Mouse (Mus musculus) left cerebral cortex, postnatal 4 days (tissue): ENCODE measurements around the gene Rnf182. TPM values are rescaled to one million over a fixed set of nuclear protein-coding genes. Genes with fewer than 3 reads are reported as not detected.

Source experiments
- DNase-seq: peaks from one replicate; pipeline ENCODE4 v3.0.0-alpha.2; 2022
- intact Hi-C: fragments of 180-260 bp; cut with DNase I; formaldehyde crosslinking; loops from one replicate; pipeline ENCODE4 v1.15.1; 2025
- total RNA-seq, 2 experiments: library from RNA; stranded (reverse); gene quantifications; 2 replicates each; pipeline ENCODE4 v1.2.3; 2021

The Rnf182 gene
- total RNA-seq, 2 experiments from 2014 or later, result 20.1 to 20.8 TPM

DNA sequence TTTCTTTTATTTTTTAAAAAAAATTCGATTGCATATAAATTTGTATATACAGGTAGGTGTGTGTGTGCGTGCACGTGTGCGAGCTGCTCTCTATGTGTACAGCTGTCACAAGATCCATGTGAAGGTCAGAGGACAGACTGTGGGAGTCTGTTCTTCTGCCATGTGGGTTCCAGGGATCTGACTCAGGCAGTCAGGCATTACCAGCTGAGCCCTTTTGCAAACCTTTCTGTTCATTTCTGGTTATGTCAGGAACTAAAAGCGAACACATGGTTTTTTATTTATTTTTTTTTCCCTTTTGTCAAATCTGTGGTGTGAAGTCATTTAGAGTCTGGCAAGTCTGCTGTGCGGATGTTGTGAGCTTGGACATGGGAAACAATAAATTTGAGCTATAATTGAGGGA lies 6.7 kb upstream of the Rnf182 start:
- no peak for DNase-seq

DNA sequence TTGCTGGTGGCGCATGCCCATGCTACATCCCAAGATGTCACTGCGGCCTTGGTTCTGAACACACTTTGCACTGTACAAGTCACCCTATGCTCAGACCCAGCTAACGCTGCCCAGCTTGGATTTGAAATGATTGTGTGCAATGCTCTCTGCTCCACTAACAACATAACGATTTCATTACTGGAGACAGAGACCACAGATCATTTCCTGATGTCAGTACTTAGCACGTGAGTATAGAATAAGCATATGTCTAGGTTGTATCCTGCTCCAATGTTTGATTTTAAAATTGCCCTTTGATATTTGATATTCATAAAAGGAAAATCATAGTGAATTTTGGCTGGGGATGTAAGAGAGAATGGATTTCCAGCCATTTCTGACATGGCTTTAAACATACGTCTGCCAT lies 3.5 kb upstream of the Rnf182 start:
- DNase-seq, result no peak
- intact Hi-C loops, result no loop called here

More for the DNA sequence above, 6.7 kb upstream of the Rnf182 start:
- intact Hi-C loops, result no loop called here

DNA sequence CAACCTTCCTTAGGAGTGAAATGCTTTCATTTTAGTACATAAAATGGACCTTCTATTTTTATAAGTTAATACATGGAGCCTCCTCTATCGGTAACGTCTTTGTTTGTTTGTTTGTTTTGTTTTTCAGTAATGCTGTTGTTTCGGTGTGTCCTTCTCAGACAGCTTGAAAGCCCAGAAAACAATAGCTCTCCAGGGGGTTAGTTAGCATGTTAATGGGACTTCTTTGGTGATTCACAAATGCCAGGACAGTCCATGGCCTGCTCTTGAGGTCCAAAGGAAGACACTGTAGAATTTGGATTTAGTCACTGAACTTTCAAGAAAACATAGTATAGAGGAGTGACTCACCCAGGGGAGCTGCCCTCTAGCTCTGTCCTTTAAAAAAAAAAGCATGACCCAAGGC lies 843 bp upstream of the Rnf182 start:
- intact Hi-C loops, result no loop called here

DNA sequence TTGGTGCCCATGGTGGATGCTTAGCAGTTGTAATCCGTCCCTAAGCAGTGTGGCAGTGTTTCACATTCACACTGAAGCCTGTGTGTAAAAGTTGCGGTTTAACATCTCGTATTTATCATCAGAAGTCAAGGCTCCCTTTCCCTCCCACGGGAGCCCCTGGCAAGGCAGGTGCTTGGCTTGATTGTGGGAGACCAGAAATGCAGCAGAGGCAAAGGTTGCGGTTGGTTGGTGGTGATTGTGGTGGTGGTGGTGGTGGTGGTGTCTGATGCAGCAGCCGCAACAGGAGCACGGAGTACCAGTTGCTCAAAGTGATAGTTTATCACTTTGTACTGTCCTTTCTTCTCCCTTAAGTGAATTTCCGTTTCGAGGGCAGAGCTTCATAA lies 325 bp upstream of the Rnf182 start:
- no peak for DNase-seq
- intact Hi-C loops, result no loop called here

More for the DNA sequence above, 843 bp upstream of the Rnf182 start:
- DNase-seq, result no peak

DNA sequence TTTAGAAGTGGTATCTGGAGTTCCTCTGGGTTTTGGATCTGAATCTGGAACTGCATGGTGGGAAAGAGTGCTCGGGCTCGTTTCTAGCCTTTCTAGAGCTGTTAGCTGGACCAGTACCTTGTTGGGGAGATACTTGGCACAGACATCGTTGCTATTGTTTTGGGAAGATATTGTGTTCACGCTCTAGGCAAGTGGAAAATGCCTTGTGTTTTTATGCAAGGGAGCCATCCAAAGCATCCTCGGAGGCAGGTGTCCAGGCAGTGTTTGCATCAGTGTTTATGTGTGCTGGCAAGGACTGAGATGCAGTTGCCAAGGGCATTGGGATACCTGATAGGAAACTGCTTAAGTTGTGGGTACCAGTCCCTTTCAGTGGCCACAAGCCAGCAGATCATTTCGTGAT lies 1.0 kb downstream of the Rnf182 start:
- intact Hi-C loops, result no loop called here
- DNase-seq, result no peak

DNA sequence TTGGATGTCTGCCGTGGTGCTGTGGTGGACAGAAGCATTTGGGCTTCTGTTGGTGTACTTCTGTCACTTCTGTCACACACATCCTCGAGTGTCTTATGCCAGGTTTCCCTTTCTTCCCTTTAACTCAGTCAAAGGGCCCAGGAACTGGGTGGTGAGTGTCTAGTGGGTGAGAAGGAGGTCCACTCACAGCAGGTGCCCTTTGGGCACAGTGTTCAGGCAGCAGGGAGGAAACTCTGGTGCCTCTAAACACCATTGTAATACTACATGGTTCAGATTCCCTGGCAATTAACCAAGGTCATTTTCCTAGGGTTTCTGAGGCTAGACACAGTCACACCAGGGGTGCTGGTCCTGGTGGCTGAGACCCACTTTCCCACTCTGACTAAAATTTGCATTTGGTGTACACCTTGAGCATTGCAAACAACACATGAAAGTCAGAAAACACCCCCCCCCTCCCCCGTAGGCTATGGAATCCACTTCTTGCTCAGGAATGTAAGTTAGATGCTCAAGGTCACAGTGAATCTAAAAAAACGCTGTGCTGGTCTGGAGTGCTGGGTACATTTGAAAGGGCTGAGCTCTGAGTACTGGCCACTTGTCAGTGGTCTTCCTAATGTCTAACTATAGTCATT lies 4.2 kb downstream of the Rnf182 start:
- intact Hi-C loops, result no loop called here
- DNase-seq, result no peak

DNA sequence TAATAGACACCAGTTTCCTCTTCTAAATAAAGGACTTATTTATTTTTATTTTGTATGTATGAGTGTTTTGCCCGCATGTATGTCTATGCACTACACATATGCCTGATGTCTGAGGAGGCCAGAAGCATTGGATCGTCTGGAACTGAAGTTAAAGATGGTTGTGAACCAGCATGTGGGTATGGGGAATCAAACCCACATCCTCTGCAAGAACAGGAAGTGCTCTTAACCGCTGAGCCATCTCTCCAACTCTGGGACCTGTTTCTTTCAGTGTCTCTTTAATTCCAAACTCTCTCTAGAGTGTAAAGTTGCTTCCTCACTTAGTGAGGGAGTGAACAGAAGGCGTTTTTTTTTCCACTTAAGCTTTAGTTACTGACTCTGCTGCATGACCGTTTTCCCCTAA lies 12.4 kb downstream of the Rnf182 start:
- no peak for DNase-seq
- intact Hi-C loops, result no loop called here

DNA sequence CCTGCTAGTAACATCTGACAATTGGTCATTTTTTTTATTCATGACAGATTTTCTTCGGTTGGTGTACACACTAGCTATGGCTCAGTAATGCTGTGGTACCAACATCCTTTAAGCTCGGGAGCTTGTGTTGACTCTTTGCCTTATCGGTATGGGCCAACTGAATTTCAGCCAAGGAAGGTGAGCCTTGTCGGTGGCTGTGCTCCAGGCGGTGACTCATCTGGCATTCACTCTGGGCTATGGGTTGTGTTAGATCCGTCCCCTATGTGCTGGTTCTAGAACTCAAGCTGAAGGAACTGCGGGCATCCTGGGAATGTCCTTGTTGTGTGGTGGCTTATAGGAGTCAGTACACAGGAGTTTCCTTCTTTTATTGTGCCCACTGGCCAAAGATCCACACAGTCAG lies 14.3 kb downstream of the Rnf182 start:
- DNase-seq, result no peak
- intact Hi-C loops, result no loop called here

DNA sequence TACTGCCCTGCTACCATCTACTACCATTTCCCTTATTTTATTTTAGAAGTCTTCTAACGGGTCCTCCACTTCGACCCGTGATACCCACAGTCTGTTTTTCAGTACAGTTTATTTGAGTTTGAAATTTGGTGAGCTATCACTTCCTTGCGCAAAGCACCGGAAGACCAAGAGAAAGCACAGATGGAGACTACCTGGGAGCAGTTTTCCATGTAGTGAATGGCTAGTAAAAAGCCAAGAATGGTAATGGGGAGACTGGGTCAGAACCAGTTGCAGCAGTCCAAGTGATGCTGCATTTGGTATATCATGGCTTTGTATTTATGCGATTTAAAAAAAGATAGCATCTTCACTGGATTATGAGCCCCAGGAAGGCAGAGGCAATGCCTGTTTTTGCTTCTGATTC lies 15.8 kb downstream of the Rnf182 start:
- intact Hi-C loops, result no loop called here

DNA sequence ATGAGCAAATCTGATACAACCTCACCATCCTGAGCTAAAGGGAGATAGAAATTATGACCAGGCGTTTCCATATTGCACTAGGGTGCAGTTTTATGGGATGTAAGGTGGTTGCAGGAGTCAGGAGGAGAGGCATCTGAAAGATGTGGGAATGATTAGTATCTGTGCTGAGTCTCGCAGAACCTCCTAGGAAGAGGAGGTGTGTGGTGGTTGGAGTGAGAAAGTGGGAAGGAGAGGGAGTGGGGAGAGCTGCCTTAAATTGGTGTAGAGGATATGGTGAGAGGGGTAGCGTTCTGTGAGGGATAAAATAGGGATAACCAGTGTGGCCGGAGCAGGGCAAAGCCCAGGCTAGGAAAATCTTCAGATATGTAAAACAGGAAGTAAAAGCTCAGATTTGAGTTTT lies 17.5 kb downstream of the Rnf182 start:
- DNase-seq, result no peak
- intact Hi-C loops, result no loop called here

More for the DNA sequence above, 15.8 kb downstream of the Rnf182 start:
- DNase-seq, result no peak

DNA sequence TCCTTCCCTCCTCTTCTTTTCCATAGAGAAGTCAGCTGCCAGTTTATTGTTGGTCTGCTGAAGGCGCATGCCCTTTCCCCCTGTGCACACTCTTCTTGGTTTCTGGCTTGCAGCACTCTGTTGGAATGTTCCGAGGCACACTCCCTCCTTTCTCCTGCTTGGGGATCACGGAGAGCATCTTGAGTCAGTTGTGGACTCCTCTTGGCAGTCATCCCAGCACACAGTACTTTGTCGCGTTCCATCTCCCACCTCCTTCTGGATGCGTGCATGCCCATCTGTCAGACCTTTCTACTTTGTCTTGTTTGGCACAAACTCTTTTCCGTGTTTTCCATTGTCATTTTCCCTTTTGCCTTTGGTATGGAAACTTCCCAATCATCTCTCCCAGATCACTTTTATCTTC lies 22.2 kb downstream of the Rnf182 start:
- intact Hi-C loops, result no loop called here
- DNase-seq, result peak; percentile 38

DNA sequence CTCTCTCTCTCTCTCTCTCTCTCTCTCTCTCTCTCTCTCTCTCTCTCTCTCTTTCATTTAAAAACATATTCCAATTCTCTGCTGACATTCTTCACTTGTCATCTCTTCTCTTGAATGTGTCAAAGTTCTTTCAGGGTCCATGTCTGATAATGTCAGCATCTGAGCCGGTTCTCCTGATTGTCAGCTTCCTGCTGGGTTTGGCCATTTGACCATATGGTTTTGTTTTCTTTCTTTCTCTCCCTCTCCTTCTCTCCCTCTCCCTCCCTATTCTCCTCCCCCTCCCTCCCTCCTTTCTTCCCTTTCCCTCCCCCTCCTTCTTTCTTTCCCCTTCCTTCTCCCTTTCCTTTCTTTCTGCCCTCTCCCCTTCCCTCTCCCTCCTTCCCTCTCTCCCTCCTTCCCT lies 29.5 kb downstream of the Rnf182 start:
- DNase-seq, result no peak
- intact Hi-C loops, result no loop called here

DNA sequence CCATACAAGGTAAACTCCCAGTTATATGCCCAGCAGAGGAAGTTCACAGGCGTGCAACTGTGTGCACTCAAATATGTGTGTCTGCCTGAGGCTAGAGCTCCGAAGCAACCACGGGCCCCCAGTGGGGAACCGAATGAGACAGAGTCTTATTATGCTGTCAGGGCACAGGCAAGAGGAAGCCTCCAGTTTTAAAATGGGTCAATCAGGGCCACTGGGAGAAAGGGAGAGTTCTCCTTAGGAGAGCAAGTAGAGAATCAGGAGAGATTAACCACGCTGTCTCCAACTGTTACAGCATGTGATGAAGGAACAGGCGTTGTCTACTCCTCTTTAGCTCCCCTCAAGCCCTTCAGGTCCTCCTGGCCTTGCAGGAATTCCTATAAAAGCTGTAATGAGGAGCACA lies 33.0 kb downstream of the Rnf182 start:
- no peak for DNase-seq
- intact Hi-C loops, result no loop called here

DNA sequence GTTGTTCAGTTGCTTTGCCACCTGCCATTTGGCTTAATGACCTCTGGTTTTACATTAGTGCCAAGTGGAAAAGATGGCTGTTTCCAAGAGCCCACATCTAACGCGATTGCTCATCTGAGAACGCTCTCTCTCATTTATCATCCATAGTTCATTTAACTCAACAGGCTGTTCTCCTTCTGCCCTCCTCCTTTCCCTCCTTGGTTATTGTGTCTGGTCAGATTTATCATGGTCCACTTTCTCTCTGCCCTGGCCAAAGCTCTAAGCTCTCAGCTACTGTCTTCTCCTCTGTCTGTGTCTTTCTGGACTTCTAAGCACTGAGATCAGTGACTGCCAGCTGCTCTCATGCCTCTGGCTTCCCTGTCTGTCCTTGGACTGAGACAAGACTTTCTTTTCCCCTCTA lies 35.8 kb downstream of the Rnf182 start:
- intact Hi-C loops, result no loop called here

DNA sequence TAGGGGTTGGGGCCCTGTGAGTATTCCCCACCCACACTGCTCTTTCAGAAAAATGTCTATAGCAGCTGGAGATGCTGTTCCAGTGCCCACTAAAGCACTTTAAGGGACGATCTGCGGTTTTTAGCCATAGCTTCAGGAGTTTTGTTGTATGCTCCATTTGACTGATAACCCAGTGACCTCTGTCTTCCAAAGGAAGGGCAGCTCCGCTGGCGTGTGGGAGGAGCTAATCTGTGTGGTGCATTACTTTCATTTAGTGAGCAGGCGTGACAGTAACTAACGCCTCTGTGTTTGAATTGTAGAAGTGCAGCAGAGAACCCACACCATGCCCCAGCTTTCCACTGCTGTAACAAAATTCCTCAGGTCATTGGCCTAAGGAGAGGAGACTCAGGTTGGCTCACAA lies 38.6 kb downstream of the Rnf182 start:
- DNase-seq, result no peak
- intact Hi-C loops, result no loop called here

More for the DNA sequence above, 35.8 kb downstream of the Rnf182 start:
- peak; percentile 14 for DNase-seq

DNA sequence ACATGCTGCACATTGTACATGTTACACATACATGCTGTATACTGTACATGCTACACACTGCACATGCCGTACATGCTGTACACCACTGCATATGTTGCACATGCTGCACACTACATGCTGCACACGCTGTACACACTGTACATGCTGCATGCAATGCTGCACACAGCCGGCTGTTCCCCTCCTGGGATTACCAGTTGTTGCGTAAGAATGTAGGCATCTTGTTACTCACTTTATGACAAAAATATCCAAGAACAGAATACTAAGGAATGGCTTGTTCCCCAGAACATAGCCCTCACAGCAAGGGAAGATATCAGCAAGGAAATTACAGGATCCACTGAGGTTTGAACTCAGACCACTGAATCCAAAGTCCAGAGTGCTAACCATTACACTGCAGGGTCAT lies 47.7 kb downstream of the Rnf182 start:
- no peak for DNase-seq
- intact Hi-C loops, result no loop called here

DNA sequence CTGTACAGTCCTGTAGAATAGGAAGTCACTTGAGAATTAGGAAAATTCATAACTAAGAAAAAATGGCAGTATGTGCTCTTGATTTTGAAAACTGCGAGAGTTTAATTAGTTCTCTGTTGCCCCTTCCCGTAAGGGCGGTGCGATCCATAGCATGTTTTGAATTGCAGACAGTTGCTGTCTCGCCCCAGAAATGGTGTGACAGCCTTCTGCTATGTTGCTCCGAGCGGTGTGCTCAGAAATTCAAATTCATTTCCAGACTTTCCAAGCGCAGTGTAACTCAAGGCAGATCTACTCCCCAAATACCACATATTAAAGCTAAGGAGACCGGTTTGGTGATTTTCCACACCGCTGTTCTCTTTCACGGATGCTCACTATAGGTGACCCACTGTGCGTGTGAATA lies 50.6 kb downstream of the Rnf182 start:
- no peak for DNase-seq

DNA sequence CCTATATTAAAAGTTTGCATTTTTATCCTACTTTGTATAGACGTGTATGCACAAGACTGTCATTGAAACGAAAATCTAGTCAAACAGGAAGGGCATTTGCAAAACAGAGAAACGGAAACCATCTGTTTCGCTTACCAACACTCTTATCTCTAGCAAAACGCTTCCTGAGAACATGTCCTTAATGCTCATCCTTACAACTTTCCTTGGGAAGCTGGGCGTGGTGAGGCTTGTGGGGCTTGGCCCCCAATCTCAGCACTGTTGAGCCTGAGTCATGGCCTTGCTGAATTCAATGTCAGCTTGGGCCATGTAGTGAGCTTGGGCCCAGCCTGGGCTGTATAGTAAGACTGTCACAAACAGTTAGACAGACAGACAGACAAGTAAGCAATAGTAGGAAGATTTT lies 51.4 kb downstream of the Rnf182 start:
- intact Hi-C loops, result no loop called here
- DNase-seq, result no peak

More for the DNA sequence above, 50.6 kb downstream of the Rnf182 start:
- intact Hi-C loops, result no loop called here

DNA sequence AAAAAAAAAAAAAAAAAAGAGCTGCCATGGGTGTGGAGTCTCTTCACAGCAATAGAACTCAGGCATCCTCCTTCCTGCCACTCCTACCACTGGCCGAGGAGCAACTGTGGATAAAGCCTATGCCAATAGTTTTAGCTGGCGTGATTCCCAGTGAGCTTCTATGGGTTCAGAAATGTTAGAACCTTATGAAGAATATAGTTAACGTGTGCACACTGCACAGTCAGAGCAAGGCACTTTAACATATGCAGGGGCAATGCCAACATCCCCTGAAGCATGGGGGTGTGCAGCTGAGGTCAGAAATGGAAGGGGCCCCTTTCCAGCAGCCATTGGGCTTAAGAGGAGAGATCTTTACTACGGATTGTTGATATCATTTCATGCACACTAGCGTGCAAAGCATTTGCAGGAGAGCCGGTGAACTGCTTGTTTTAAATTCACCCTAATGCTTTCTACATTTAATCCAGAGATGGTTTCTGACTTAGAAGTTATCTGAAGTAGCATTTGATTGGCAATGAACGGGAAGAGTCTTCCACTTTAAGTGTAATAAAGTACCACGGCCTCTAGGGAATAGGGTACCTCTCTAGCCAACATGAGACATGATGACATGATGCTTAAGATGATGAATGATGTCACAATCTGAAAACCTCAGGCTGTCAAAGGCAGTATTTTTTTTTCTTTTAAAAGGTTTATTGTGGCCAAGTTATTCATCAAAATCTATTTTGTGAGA lies 61.8 kb downstream of the Rnf182 start:
- DNase-seq, result no peak
- intact Hi-C loops, result no loop called here

DNA sequence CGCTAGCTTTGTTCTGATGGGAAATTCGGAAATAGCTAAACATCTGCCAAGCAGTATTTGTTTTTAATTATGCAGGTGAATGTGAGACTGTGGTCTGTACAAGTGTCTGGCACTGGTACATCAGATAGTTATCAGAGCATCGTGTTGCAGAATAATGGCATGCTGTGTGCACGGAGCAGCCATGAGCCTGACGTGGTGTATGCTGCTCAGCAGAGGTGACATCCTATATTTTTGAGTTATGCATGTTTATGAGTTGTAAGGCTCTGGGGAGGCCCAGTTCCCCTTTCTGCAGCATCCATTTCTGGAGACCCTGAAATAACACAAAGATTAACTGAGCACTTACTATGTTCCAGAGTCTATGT lies 62.4 kb downstream of the Rnf182 start:
- DNase-seq, result no peak
- intact Hi-C loops, result no loop called here

DNA sequence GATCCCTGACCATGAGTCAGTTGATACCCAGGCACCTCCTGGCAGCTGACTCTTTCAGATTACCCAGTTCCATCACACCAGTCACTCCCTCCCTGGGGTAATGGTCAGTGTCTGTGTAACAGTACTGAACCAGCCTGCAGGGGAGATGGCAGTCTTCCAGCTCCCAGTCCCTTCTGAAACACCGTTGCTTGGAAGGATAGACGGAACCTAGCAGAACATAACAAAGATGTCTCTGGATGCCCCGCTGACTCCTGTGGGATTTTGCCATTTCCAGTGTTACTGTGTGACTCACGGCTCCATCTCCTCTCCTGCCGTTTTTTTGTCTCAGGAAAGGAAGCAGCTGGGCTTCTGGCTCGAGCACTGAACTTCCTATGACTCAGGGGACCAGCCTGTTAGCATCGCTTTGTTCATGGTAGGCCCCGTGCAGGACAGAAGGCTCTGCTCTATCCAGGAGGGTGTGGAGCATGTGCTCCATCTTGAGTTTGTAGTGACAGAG lies 69.0 kb downstream of the Rnf182 start:
- intact Hi-C loops, result no loop called here
- peak; percentile 71 for DNase-seq

DNA sequence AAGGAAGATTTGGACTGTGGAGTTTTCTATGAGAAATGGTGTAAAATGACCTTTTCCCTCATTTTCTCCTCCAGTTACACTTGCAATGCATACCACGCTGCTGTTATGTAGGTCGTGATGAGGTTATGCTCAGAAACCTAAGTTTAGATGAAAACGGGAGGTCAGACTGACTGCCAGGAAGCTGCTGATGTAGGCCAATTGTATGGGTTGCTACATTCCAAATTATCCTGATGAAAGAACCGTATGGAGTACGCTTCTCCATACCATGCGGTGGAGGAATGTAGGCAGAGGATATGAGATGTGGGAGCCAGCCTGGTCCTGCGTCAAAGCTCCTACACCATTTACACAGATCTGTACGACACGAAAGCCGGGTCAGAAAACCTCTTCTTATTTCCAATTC lies 72.6 kb downstream of the Rnf182 start:
- DNase-seq, result no peak
- intact Hi-C loops, result no loop called here

DNA sequence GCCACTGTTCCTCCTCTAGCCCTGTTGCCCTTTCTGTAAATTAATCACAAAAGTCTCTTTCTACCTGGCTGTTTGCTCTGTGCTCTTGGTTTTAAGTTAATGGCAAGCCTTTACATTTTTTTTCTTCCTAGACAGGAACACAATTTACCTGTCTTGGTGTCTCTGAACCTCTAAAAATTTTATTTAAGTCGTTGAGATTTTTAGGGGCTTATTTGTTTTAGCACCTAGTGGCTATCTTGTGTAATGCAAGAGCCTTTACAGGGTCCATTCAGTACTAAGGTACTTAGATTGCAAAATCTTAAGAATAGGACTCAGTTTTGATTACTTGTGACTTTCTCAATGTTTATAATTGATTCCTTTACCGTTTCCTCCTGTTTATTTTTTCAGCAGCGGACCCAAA lies 76.2 kb downstream of the Rnf182 start:
- no peak for DNase-seq
- intact Hi-C loops, result no loop called here
